Mouse (Mus musculus) embryonic facial prominence, embryonic 10.5 days (tissue): Measurements from ENCODE around the gene Ncoa5. TPM values are rescaled to one million over a fixed set of nuclear protein-coding genes. Genes with fewer than 3 reads are reported as not detected.

Experiments used
- DNase-seq: peaks from one replicate; pipeline ENCODE4 v3.0.0-alpha.2; 2017; ENCODE audit warnings: low spot score
- H3K27ac ChIP-seq: fragments of 300-500 bp; sonication (generic); replicated peaks from 2 replicates; pipeline ENCODE4 v1.5.1; 2016; ENCODE audit warnings: mild to moderate bottlenecking
- H3K27me3 ChIP-seq: fragments of 300-500 bp; sonication (generic); replicated peaks from 2 replicates; pipeline ENCODE4 v1.6.1; 2016; ENCODE audit warnings: low read depth, mild to moderate bottlenecking; ENCODE audit not compliant: poor library complexity, severe bottlenecking
- H3K36me3 ChIP-seq: fragments of 300-500 bp; sonication (generic); replicated peaks from 2 replicates; pipeline ENCODE4 v1.6.1; 2016; ENCODE audit warnings: mild to moderate bottlenecking, moderate library complexity
- H3K4me1 ChIP-seq: fragments of 300-500 bp; sonication (generic); 2 replicates; pipeline ENCODE4 v1.6.1; 2016
- H3K4me3 ChIP-seq: fragments of 300-500 bp; sonication (generic); 2 replicates; pipeline ENCODE4 v1.5.1; 2016; ENCODE audit warnings: mild to moderate bottlenecking, moderate library complexity
- H3K9me3 ChIP-seq: fragments of 300-500 bp; sonication (generic); 2 replicates; pipeline ENCODE4 v1.6.1; 2016; ENCODE audit warnings: mild to moderate bottlenecking
- WGBS: fragments of 180-500 bp; shearing (Covaris S2); methylation state at CpG from one replicate; pipeline ENCODE4 v1.1.7; 2016; 5-methylcytosine and 5-hydroxymethylcytosine counted together
- polyA plus RNA-seq: library from polyadenylated mRNA; unstranded; fragments of >200 nt; fragmentation: Nextera tagmentation; extraction: Ambion mirVana; gene quantifications from 2 replicates; pipeline ENCODE4 v1.2.1, GENCODE M21; 2016

The Ncoa5 gene
- polyA plus RNA-seq, 1 experiment from 2014 or later, result 98.9 TPM

DNA sequence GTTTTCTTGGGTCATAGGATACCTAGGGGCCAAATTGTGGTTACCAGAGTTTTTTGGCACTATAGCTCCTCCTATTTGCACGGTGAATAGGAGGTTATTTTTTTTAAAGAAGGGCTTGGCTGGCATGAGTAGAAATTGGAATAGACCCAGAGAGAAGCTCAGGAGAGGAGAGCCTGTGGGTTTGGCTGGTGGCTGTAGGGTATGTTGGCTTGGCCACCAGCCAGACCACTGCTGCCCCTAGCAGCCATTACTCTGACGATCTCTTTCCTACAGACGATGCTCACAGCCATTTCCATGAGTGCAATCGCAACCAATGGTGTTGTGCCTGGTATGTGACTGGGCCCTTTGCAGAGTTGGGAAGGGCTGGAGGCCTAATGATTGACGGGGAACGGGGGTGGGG, 59.1 kb downstream of the Ncoa5 start:
- Histone ChIP-seq H3K36me3 (no peaks in the 10 kb centered on the region), H3K27me3 (peaks cover 43% of the 10 kb centered on the region), H3K4me1 (peaks cover 16% of the 10 kb centered on the region), H3K9me3 (no peaks in the 10 kb centered on the region), H3K27ac (no peak overlapping the region), H3K4me3 (no peak overlapping the region)
- WGBS, result 86% methylated on average over 6 of the region's 6 CpGs
- no peak for DNase-seq

DNA sequence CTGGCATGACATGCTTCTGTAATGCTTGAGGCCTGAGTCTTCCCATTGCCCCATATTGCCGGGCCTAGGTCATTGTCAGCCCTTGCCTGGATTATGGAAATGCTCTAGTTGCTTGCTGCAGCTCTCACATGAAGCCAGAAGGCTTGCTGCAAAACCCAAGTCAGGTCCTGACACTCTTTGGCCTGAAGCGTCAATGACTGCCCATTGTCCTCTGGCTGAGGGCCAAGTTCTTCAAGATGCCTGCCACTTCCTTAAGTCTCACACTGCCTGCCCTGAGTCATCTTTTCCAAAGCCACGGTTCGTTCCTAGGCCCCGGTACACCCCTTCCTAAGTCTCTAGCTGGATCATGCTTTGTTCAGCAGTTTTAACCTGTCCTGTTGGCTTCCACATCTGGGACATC, 62.0 kb downstream of the Ncoa5 start:
- peaks cover 73% of the 10 kb centered on the region for H3K27me3 ChIP-seq

DNA sequence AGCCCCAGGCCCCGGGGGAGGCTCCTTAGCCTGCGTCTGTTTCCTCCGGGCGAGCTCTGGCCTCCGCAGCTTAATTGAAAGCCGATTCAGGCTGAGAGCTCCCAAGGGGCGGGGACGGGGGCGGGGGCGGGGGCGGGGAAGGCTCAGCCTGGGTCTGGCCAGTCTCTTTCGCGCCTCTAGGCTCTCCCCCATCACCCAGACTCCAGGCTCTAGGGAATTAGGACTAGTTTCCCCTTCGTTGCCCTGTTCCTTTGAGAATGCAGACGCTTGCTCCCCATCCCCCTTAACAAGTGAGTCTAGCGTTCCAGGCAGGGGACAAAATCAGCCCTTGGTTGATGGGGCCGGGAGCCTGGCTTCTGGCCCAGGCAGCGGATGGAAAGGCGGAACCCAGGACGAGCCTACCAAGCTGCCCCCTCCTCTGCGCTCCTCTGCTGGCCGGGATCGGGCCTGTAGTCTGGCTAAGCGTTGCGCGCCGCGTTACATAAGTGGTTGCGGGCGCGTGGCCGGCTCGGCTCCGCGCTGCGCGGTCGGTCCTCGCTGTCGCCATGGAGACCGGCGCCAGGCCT, 64.0 kb downstream of the Ncoa5 start:
- peaks cover 92% of the 10 kb centered on the region for H3K27me3 ChIP-seq
- H3K4me3 ChIP-seq, result peak overlapping the region; percentile 51
- WGBS, result under 1% methylated on average over 42 of the region's 42 CpGs
- no peak overlapping the region for H3K27ac ChIP-seq
- DNase-seq, result peak; percentile 57
- no peaks in the 10 kb centered on the region for H3K36me3 ChIP-seq
- H3K9me3 ChIP-seq, result no peaks in the 10 kb centered on the region
- H3K4me1 ChIP-seq, result peaks cover 46% of the 10 kb centered on the region

More for the DNA sequence above, 62.0 kb downstream of the Ncoa5 start:
- WGBS, result 69% methylated on average over 5 of the region's 5 CpGs
- H3K4me1 ChIP-seq, result peaks cover 44% of the 10 kb centered on the region
- H3K36me3 ChIP-seq, result no peaks in the 10 kb centered on the region
- no peak overlapping the region for H3K4me3 ChIP-seq
- H3K9me3 ChIP-seq, result no peaks in the 10 kb centered on the region
- DNase-seq, result no peak
- H3K27ac ChIP-seq, result no peak overlapping the region

DNA sequence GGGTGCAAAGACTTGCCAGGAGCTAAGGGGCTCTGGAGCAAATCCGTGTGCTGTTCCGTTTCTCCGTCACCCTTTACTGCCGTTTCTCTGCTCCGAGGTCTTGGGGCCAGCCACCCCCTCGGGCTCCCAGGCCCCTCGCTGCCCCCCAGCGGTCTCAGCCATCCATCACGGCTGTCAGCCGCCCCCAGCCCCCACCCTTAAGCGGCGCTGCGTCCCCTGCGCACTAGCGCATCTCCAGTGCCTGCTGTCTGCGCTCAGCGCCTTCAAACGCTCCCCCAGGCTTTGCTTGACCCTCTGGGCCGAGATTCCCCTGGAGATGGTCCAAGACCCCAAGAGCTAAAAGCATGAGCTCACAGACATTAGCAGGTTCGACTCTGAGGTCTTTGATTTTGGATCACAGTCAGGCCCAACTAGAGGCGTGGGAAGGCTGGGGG, 65.3 kb downstream of the Ncoa5 start:
- WGBS, result 3% methylated on average over 21 of the region's 21 CpGs
- Histone ChIP-seq H3K36me3 (no peaks in the 10 kb centered on the region), H3K27ac (no peak overlapping the region), H3K4me3 (peak overlapping the region; percentile 56; the same call in 1 of the 2 replicates), H3K9me3 (no peaks in the 10 kb centered on the region), H3K27me3 (peaks cover 99% of the 10 kb centered on the region), H3K4me1 (peaks cover 51% of the 10 kb centered on the region)
- no peak for DNase-seq

DNA sequence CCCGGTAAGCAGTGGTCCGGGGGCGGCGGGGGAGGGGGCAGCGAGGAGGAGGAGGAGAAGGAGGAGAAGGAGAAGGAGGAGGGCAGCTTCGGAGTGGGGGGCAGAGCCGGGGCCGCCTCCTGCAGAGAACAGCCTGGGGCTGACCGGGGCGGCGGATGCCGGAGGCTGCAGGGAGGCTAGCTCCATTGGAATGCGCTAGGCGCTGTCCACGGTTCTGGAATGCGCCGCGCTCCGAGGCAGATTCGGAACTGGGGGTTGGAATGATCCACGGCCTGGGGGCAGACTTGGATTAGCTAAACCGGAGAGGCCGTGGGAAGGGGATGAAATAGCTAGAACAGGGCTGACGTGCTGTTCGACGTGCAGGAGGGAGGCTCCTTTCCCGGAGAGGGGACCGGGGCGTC, 66.2 kb downstream of the Ncoa5 start:
- no peak overlapping the region for H3K27ac ChIP-seq
- H3K27me3 ChIP-seq, result peaks cover 99% of the 10 kb centered on the region
- H3K9me3 ChIP-seq, result no peaks in the 10 kb centered on the region
- peaks cover 53% of the 10 kb centered on the region for H3K4me1 ChIP-seq
- DNase-seq, result peak; percentile 89
- 1% methylated on average over 29 of the region's 29 CpGs for WGBS
- H3K36me3 ChIP-seq, result no peaks in the 10 kb centered on the region
- peak overlapping the region; percentile 56 for H3K4me3 ChIP-seq

DNA sequence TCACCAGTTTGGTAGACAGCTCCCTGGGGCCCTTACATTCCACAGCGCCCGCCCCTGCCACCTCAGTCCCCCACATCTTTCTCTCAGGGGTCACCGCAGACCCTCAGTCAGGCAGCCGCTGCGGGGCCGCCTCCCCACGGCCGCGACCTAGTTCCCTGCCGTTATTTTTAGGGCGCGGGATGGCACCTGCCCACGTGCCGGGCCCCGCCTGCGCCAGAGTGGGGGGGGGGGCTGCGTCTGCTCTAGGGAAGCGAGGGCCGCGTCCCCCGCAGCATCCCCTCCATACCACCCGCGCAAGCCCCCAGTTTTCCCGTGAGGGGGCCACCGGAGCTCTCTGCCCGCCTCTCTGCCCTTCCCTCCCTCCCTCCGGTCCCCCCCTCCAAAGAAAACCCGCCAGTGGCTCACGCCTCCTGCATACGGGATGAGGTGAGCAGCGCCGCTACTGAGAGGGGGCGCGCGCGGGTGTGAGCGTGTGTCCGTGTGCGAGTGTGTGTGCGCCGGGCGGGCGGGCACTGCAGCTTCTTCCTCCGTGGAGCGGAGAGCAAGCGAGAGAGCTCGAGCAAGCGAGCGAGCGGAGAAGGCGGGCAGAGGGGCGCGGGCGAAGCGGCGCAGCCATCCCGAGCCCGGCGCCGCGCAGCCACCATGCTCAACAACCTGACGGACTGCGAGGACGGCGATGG, 66.8 kb downstream of the Ncoa5 start:
- peak overlapping the region; percentile 56 for H3K4me3 ChIP-seq
- WGBS, result 1% methylated on average over 65 of the region's 65 CpGs
- H3K4me1 ChIP-seq, result peaks cover 51% of the 10 kb centered on the region
- H3K9me3 ChIP-seq, result no peaks in the 10 kb centered on the region
- H3K36me3 ChIP-seq, result no peaks in the 10 kb centered on the region
- no peak for DNase-seq
- peaks cover 99% of the 10 kb centered on the region for H3K27me3 ChIP-seq
- no peak overlapping the region for H3K27ac ChIP-seq

DNA sequence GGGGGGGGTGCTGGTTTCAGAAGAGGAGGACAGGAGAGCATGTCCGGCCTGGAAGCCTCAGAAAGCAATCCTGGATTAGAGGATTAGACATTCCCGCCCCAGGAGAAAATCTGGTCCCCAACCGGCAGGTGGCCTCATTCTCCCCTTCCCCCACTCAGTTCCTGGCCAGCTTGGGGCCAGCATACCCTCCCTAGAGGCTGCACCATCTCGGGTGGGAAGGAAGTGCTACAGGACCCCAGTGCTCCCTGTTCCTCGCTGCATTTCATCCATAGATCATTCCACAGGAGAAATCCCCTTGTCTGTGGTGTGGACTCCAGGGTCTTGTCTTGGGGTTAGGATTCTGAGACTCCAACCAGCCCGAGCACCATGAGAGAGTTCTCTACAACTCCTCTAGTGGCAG, 67.5 kb downstream of the Ncoa5 start:
- H3K36me3 ChIP-seq, result no peaks in the 10 kb centered on the region
- H3K27me3 ChIP-seq, result peaks cover 99% of the 10 kb centered on the region
- H3K4me3 ChIP-seq, result 0 out of 2 replicates have a peak overlapping the region, but pooled peaks have one; percentile 56
- peaks cover 46% of the 10 kb centered on the region for H3K4me1 ChIP-seq
- 8% methylated on average over 6 of the region's 6 CpGs for WGBS
- no peaks in the 10 kb centered on the region for H3K9me3 ChIP-seq
- no peak for DNase-seq
- no peak overlapping the region for H3K27ac ChIP-seq

DNA sequence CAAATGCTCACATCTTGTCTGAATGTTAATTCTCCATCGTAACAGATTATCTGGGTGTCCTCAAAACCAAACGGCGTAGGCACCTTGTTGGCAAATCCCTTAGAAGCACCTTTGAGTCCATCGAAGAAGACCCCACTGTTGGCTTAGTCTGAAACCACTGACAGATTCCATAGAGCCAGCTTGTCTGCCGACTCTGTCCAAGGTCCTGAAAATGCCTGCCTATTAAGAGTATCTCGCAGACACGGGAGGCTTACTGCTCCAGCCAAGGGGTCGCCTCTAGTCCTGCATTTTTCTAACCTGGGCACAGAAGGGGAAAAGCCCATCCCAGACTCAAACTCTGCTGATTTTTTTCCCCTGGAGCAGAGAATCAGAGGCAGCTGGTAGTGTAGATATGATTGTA, 68.3 kb downstream of the Ncoa5 start:
- no peak overlapping the region for H3K4me3 ChIP-seq
- peaks cover 92% of the 10 kb centered on the region for H3K27me3 ChIP-seq

DNA sequence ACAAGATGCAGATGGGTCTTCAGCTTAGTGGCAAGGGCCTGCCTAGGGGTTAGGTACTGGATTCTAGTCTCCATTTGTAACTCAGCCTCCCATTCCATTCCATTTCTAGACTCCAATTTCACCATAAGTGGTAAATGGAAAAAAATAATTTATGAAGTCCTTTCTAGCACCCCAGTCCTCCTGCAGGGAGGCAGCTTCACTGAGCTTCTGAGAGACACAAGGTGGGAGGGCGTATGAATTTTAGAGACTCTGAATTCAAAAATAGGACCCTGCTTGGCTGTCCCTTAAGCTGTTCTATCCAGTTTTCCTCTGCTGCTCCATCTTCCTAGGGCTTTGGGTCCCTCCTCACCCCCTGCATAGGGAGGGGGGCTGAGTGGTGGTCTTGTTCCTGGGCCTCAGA, 69.7 kb downstream of the Ncoa5 start:
- Histone ChIP-seq H3K36me3 (no peaks in the 10 kb centered on the region), H3K9me3 (no peaks in the 10 kb centered on the region), H3K4me1 (peaks cover 49% of the 10 kb centered on the region), H3K27me3 (peaks cover 78% of the 10 kb centered on the region), H3K4me3 (no peak overlapping the region), H3K27ac (no peak overlapping the region)
- 89% methylated on average over 1 of the region's 1 CpGs for WGBS
- DNase-seq, result no peak

More for the DNA sequence above, 68.3 kb downstream of the Ncoa5 start:
- WGBS, result 18% methylated on average over 8 of the region's 8 CpGs
- peak; percentile 70 for DNase-seq
- Histone ChIP-seq H3K36me3 (no peaks in the 10 kb centered on the region), H3K9me3 (no peaks in the 10 kb centered on the region), H3K27ac (no peak overlapping the region), H3K4me1 (peaks cover 49% of the 10 kb centered on the region)

DNA sequence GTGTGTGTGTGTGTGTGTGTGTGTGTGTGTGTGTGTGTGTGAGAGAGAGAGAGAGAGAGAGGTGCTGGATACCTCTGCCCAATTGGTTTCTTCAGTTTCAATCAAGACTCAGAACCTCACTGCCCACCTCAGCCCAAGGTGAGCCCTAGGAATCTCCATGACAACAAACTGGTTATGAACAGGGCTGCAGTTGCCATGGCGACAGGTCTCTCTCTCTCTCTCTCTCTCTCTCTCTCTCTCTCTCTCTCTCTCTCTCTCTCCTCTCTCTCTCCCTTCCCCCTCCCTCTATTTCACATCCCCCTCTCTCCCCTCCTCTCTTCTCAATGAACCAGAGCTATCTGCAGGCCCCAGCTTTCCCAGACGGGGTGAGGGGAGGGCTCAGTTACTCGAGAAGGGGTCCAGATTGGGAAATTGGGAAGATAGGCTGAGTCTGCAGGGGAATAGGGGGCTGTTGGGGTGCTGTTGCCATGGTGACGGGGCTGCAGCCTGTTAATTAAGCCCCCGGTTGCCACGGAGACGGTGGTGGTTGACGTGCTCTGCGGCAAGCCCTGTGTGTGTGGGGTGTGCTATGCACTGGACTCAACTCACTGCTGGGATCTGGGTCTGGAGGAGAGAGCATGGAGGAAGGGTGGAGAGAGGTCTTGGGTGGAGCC, 70.3 kb downstream of the Ncoa5 start:
- Histone ChIP-seq H3K9me3 (no peaks in the 10 kb centered on the region), H3K4me1 (peaks cover 43% of the 10 kb centered on the region), H3K36me3 (no peaks in the 10 kb centered on the region), H3K27me3 (peaks cover 72% of the 10 kb centered on the region), H3K27ac (no peak overlapping the region), H3K4me3 (no peak overlapping the region)
- no peak for DNase-seq
- 36% methylated on average over 9 of the region's 9 CpGs for WGBS

DNA sequence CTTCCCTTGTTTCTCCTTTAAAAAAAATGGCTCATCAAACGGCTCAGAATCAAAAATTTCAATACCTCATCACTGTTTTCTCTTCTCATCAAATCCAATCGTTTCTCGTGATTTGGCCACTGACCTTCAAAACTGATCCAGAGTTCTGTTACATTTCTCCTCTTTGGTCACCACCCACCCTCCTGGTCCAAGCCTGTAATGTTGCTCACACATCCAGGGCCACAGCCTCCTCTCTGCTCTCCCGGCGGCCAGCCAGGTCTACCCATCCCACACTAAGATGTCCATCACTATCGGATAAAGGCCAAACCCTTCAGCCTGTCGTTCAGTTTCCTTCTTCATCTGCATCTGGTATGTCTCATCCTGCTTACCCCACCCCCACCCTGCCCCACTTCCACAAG, 72.5 kb downstream of the Ncoa5 start:
- peaks cover 25% of the 10 kb centered on the region for H3K4me1 ChIP-seq
- peaks cover 51% of the 10 kb centered on the region for H3K27me3 ChIP-seq
- no peak overlapping the region for H3K27ac ChIP-seq
- no peaks in the 10 kb centered on the region for H3K36me3 ChIP-seq
- no peak for DNase-seq
- 55% methylated on average over 7 of the region's 7 CpGs for WGBS
- no peaks in the 10 kb centered on the region for H3K9me3 ChIP-seq
- H3K4me3 ChIP-seq, result no peak overlapping the region

DNA sequence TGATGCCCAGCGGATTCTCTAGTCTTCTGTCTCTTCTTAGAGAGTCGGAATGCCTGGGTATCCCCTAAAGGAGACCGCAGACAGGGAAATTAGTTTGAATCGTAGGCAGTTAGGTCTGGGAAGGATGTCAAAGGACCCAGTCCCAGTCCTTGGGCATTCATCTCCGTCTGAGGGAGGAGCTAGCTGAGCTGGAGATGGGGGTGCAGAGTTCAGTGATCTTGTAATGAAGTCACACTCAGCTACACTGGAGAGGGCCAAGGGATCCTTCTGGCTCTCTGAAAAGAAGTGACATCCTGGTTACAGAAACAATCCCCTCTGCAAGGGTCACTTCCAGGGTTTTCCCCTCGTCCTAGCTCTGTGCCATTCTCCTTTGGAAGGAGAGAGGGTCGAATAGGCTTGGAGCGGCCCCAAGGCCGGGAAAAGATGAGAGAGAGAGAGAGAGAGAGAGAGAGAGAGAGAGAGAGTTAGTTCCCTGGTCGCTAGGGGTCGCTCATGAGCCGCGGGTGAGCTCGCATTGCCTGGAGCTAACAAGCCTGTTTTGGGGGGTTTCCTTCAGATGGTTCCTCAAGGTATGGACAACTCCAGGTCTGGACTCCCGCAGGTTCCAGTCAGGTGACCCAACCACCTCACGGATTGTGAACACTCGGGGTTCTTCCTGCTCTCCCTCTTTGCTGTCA, 73.0 kb downstream of the Ncoa5 start:
- Histone ChIP-seq H3K36me3 (no peaks in the 10 kb centered on the region), H3K4me1 (peaks cover 25% of the 10 kb centered on the region), H3K9me3 (no peaks in the 10 kb centered on the region), H3K27me3 (peaks cover 49% of the 10 kb centered on the region), H3K27ac (0 out of 2 replicates have a peak overlapping the region, but pooled peaks have one; percentile 88), H3K4me3 (peak overlapping the region; percentile 76)
- WGBS, result 8% methylated on average over 17 of the region's 17 CpGs
- peak; percentile 77 for DNase-seq
